Mouse (Mus musculus) megakaryocyte-erythroid progenitor cell, adult 5-6 weeks (primary cell): Measurements from ENCODE around the gene Creb5. TPM values are rescaled to one million over a fixed set of nuclear protein-coding genes. Genes with fewer than 3 reads are reported as not detected.

Source experiments
- ATAC-seq: replicated peaks from 2 replicates; pipeline ENCODE4 v1.8.0; 2016; ENCODE audit warnings: mild to moderate bottlenecking, inconsistent platforms; ENCODE audit not compliant: severe bottlenecking, poor library complexity, low FRiP score, low TSS enrichment
- total RNA-seq, 2 experiments: library from RNA; stranded (forward) in 1 of 2; stranded (reverse) in 1 of 2; fragments of 200-1000, 215-1000 nt in 1 of 2; fragments of >200 nt in 1 of 2; fragmentation: Nextera tagmentation in 1 of 2; gene quantifications; 2 replicates each; pipeline ENCODE4 v1.2.3; 2014 to 2017

Creb5 gene
- total RNA-seq, 2 experiments from 2014 or later = not detected

DNA sequence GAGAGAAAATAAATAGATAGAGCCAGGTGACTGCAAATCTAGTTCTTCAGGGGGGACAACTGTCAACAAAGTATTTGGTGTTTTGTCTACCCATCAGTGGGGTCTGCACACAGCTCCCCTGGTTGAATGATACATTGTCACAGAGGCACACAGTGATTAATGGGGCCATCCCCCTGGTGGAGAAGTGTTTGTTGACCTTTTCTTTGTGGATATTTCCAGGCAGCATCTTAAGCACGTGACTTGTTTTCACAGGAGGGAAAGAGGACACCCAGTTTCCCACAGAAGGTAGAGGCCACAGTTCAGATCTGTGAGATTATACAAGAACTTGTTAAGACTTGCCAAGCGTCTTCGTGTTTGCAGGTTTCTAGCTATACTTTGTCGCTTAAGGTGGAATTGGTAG, 370.4 kb downstream of the Creb5 start:
- no peak for ATAC-seq

DNA sequence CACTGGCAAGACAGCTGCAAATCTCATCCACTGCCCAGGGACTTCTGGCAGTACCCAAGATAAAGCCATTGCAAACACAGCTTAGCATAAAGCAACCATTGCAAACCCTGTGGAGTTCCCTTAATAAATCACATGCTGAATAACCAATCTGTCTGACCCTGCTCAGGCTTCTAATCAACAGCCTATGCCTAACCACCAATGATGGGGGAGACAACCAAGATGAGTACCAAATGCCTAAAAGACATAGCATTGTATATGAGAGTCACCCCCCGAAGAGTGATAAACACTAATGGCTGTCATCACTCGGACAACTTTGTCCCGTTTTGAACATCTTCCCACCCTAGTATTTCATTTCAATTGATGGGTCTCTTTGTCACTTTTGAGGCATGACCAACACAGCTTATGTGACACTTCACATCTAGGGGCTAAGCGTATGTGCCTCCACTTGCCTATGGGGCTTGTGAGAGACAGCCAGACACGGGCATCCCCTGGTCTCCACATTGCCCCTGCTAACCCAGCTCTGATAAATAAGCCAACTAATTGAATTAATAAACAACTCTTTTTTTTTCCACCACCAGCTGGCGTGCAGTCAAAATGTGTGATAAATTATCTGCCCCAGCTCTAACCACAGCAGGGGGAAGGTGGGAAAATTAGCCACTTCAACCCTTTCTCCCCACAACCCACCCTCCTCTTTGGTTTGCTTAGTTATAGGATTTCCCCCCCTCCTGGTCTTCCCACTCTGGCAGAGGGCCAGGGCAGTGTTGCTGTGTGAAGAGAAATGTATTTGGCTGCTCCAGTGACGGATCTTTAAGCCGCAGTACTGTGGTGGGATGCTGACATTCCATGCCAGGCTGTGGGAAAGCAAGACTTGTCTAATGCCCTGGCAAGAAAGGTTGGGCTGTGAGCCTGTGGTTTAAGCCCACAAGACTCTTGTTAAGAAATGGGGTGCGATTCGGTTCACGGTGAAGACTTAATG, 376.1 kb downstream of the Creb5 start:
- ATAC-seq = no peak

DNA sequence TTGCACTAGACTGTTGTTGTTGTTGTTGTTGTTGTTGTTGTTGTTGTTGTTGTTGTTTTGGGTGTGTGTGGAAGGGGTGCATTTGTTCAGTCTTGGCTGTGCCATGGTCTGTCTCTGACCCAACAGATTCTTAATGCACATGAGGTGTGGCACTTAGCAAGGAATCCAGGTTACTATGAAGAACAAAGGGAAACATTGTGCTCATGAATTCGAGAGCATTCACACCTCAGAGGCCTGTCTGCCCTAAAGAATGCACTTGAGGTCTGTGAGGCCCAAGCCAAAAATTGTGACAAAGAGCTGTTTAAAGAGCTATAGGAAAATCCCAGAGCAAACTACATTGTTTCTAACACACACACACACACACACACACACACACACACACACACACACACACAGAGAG, 377.7 kb downstream of the Creb5 start:
- ATAC-seq = no peak

DNA sequence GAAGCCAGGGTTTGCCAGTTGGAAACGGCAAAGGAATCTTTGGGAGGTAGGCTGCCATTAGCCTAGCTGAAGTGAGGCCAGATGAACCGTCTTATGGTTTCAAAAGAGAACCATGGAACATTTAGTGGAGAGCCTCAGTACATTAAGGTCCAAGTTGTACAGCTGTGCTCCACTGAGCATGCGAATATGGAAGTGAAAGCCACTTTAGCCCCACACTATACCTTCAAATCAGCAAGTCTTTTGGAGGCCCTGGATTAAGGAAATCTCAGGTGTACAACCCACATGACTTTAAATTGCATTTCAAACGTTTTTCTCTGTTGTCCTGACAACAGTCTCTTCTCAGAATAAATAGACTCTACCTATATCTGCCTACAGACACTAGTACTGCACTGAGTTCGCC, 379.4 kb downstream of the Creb5 start:
- no peak for ATAC-seq

DNA sequence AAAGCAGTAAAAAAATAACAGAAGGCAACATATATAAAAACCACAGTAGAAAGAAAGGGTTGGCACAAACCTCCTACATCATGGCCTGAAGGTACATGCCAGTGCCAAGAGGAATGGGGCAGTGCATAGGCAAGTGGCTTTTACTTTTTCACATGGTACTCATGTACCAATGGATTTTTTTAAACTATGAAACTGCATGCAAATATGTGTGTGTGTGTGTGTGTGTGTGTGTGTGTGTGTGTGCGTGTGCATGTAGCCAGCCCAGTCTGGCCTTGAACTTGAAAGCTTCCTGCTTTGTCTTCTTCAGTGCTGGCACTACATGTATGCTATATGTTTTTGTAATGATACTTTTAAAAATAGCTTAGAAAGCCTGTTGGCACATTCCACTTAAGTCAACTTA, 391.2 kb downstream of the Creb5 start:
- no peak for ATAC-seq

DNA sequence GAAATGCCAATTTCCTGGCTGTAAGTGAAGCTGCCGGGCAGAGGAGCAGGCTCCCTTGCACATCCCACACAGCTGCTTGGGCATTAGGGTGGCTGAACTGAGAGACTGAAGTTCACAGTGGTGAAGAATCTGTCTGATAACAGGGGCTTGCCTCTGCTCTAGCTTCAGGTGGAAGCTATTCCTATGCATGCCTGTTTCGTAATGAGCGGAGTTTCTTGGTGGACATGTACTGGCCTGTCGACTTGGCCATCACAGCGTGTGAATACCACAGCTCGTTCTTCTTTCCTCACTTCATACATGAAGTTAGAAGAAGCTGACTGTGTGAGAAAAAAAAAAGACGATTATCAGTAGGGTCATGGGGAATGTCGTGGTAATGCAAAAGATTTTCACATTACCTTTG, 393.0 kb downstream of the Creb5 start:
- ATAC-seq = no peak

DNA sequence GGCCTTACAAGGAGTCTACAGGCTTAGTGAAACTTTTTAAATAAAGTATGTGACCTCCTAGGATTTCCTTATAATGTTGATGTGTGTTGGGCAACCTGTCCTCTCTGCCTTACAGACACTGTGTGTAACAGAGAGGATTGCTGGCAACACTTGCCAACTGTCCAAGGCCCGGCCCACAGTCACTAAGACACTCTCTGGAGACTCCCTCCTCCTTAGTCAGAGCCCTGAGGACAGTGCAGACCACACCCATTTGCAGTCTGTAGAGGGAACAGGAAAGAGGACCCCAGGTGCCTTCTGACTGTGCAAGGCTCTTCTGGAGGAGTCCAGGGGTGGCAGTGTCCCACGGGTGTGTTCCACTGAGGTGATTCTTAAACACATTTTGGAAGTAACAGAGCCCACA, 397.3 kb downstream of the Creb5 start:
- ATAC-seq = no peak

DNA sequence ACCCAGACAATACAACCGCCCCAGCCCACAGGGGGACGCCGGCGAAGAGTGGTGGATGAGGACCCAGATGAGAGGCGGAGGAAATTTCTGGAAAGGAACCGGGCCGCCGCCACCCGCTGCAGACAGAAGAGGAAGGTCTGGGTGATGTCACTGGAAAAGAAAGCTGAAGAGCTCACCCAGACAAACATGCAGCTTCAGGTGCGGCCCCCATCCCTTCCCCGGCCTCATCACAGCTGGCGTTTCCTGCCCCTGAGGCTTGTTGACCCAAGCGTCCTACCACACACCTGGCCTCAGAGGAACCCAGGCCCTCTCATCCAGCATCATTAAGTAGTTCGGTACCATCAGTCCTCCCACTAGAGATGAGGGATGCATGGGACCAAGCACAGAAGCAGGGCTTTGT, 398.3 kb downstream of the Creb5 start:
- ATAC-seq = no peak

DNA sequence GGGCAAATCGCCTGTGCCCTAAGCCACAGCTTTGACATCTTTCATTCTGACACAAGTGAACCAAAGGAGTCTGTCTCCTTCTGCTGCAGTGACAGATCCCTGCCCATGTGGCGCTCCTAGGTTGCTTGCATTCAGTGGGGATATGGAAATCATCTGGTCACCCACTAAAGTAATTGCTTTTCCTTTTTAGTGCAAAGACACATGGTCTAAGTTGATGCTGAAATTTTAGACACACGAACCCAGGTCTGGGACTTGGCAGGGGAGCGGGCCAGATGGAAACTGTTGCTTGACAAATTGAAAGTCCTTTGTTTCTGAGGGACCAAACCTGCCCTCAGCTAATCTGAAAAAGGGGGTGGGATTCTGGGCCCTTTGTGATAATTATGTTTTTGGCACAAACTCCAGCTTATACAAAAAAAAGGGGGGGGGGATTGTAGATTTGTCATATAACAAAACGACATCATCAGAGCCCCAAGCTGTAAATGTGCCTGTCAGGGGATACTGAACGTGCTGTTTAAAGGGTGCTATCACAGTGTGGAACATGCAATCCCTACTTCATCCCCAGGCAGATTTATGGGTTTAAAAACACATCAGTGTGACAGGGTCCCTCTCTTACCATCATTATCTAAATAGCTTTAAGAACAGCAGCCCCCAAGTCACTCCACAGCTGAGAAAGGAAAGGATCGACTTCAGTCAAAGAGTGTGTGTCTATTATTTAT, 401.9 kb downstream of the Creb5 start:
- no peak for ATAC-seq

DNA sequence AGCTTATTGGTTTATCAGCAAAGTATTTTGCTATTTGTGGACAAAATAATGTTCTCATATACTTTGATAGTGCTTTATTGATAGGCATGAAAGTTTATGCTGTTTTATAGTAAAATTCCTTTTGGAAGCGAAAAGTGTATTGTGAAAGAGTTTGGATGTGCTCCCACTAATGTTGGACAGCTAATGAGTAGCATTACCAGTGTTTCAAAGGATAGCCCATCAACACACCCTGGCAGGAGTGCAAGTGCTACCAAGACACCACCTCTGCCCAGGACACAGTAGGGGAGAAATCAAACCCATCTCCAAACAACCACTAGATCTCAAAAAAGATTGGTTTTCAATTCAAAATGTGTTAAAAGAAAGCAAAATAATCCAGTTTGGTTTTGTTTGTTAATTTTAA, 403.9 kb downstream of the Creb5 start:
- no peak for ATAC-seq

DNA sequence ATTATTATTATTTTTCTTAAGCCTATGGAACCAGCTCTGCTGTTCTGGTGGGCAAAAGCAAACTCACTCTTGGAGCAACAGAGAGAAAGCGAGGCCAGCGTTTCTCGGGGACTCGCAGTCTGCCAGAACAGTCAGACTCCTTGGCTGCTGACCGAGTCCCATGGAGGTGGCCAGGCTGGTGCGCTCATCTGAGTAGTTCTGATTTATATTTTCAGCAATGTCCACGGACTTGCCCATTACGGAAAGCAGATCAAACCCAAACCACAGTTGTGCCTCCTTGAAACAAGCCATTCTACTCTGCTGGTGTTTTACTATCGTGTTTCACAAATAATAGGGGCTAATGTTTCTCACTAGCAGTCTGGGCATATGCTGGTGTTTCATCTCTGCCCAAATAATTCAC, 408.1 kb downstream of the Creb5 start:
- ATAC-seq = no peak

DNA sequence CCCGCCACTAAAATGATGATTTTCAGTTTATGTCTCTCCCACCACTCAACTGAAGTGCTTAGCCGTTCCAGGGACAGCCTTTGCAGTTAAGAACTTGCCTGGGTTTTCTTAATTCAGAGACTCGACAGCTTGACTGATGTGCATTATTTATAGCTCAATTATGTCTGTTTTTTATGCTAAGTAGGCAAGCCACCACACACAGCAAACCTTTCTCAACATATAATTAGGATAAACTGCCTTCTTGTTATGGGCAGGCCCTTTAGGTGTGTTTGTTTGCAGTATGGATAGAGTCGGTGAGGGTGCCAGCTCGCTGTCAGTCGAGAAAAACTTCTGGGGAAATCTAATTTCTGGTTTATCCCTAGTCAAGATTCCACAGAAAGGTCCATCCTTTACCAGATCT, 409.4 kb downstream of the Creb5 start:
- ATAC-seq = no peak

DNA sequence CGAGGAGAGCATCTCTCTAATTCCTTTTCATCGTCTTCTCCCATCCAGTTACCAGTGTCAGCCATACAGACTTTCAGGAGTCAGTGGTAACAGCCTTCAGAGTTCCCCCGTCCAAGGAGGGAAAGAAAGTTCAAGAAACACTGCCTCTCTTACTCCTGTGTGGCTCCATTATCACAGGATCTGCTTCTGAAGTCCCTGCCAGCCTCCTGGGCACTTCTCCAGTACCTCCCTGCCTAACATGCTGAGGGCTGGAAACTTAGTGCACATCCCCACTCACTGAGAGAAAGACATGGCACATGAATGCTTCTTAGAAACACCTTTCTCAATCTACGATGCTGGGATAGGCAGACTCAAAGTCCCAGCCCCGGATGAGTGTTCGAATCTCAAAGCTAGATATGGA, 409.9 kb downstream of the Creb5 start:
- no peak for ATAC-seq

DNA sequence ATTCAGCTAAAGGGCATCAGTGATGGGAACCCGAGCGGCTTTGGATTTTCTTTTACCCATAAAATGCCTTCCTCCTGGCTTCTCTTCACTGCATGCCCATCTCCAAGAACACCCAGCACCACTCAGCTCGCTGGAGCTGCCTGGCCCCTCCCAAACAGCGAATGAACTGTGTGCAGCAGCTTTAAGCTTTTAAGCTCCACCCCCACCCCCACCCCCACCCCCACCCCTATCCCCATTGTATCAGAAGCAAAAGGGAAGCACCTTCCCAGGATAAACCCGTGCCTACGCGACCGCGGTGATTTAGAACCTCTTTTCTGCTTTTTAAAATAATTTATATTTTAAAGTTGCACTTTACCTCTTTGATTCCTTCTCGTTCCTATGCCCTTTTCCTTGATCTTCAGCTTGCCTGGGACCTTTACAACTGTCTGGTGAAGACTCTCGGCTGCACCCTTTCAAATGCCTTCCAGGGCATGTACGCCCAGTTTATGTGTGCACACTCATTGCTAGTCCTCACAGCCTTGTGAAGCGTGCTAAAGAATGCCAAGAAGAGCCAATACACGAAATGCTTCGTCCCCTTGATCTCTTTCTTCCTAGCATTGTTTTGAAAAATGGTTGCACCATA, 411.2 kb downstream of the Creb5 start:
- no peak for ATAC-seq

DNA sequence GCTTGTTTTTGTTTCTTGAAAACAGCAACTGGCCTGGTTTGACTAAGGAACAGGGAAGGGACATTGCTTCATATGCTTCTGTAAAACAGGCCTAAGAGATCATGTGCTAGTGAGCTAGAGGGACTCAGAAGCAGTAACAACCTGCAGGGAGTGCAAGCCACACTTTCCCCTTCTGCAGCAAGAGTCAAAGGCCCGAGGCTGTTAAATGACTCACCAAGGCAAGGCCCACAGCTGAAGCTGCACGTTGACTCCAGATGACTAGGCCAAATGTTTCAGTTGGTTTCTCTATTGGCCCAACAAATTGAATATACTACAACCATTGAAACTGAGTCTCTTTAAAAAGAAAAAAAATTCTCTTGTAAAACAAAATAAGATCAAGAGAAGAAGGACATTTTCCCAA, 417.4 kb downstream of the Creb5 start:
- no peak for ATAC-seq

DNA sequence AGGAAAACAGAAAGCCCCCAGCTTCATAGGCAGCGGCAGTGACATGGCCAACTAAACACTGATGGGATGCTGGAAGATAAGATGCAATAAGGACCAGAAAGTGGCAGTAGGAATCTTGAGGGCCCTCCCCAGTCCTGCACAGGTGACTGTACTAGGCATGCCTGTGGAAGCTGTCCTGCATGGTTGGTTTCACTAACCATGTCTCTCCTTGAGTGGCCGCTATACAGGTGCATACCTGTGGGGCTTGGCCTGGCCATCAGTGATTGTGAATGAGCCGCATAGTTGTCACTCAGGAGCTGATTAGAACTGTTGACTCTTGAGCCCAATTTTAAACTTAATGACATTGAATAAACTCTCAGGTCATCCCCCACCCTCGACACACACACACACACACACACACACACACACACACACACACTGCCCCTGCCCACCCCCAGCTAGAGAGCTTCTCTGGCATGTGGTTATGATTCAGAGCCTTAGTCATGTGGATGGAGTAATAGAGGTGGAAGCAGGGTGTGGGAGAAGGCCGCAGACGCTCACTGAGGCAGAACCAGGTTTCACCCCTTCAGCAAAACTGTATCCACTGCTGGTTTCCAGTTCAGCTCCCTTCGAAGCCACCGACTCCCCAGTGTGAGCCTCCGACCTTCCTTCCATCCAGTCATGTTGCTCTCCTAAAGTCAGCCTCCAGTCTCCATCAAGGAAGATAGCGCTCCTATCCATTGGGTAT, 419.7 kb downstream of the Creb5 start:
- no peak for ATAC-seq

DNA sequence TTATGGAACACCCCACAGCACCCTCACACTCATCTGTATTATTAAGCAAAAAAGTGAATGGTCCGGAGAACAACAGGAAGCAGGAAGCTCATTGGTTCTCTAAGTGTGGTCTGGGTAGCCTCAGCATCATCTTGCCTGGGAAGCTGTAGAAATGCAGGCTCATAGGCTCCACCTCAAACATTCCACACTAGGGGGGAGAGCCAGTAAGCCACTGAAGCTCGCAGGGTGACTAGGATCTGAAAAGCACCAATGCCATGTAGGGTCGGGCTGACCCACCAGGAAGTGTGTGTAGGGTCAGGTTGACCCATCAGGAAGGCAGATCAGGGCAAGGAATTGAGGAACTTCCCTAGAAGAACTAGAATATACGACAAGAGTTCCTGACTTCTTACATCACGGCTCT, 420.7 kb downstream of the Creb5 start:
- no peak for ATAC-seq

DNA sequence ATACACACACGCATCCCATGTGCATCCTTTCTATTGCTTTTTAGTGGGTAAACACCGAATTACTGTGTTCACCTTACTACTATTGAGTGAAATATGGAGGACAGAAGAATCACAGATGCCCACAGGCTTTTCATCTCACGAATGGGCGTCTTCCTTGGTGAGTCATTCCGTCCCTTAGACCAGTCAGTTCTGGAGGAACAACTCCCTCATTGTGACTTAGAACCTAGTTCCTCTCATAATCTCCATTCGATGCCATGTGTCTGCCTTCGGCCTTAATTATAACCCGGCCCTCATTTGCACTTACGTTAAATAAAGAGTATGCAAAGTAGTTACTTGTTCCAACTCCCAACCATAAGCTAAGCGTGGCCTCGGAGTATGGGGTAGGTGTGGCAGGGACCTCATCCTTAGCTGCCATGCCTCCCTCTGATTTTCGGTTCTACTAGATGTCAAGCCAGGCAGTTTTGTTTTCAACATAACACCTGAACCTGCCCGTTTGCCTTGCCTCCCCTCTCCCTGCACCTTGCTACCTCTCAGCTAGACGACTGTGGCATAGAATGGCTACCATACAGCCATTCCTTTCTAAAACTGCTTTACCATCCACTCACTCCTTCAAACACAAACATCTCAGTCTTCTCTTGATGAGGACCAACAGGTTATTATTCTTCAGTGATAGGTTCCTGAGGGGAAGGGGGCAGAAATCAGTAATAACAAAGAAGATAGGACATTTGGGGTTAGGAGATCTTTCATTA, 422.8 kb downstream of the Creb5 start:
- ATAC-seq = no peak

DNA sequence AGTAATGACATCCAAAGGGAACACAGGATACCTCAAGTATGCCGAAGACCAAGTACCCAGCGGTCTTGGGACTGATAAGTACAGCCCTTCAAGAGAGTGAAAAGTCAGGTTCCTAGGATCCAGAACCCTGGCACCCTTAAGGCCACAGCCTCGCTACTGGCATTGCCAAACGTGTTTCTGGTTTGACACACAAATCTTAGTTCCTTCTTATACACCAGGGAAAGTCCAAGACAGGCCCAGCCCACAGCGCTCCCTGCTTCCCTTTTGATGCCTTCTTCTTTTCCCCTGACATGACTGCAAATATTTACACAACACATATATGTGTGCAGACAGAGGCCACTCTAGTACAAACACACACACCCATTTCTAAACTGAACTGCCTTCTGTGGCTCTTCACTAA, 423.5 kb downstream of the Creb5 start:
- ATAC-seq = no peak
